Mouse (Mus musculus) gastrocnemius, adult 8-10 months (tissue): ENCODE measurements at regions not wholly inside any gene's neighbourhood (a gene's known extent, or its start where the extent isn't known, plus 50 kb on each side); places are given as distances from the start of the nearest gene placed in this dataset.
"Not testable (repeated sequence)": the region's sequence is repeated elsewhere in the genome, so short reads cannot be mapped to it uniquely, and the experiment has no call there.

ENCODE experiments used
- DNase-seq, 2 experiments: peaks; one replicate each; pipeline ENCODE4 v3.0.0; 2022; ENCODE audit warnings: low spot score in 2 of 2

DNA sequence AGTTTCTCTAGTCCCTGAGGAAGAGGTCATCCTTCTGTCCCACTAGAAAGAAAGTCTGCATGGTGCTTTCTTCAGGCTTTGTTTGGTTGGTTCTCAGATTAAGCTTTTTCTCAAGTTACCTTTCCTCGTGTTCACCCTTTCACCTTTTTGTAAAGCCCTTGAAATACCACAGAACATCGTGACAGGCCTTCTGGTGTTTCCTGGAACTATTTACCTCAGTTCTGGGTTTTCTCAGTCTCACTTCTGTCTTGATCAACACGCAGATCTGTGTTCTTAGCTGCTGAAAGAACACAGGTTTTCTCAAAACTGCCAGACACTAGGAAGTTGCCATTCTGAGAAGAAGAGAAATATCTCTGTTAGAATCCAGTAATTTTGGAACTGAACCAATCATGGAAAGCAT, 255.8 kb downstream of the Nfkbiz start:
- DNase-seq: no peak

DNA sequence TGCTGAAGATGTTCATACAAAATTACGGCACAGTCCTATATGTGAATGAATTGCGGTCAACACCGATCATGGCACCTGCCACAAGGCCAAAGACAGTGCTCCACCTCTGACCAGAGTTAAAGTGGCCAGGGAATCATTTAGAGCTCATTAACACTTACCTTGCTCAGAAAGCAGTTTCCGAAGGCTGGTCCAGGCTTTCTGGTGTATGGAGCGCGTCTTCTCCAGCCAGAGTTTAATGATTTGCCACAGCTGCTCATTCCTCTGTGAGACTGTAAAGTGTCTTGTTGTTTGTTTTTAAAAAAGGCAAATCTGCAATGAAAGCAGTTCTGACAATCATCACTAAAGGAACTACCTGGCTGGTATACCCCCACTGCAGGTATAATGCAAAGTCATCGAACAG, 256.7 kb downstream of the Nfkbiz start:
- no peak for DNase-seq

DNA sequence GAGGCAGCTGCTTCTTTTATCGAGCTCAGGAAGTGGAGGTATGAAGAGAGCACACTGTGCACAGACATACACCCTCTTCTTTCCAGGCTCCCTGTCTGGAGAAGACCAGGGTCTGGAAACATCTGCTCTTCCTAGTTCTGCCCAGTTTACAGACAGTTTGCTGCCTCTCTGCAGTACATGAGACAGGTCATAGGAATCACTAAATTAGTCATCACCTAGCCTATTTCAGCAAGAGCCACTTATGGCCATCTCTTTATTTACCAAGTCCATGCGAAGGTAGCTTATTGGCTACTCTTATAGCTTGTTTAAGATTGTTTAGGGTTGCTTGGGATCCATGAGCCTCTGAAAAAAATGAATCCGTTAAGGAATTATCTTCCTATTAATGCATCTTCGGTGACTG, 257.9 kb downstream of the Nfkbiz start:
- no peak for DNase-seq

DNA sequence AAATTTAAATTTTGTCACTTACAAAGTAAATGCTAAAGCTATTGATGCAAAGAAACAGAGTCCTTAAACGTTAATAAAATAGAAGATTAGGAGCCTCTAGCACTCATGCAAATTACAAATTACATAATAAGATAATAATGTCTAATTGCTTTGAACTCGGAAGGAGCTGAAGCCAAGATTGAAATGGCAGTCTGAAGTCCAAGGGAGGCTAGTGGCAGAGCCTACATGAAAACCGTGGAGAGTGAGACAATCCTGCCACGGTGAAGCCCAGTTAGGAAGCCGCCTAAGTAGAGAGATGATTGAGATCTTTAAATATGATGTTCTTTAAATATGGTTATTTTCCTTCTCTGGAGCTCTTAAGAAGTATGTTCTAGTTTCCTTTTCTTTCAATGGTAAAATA, 260.0 kb downstream of the Nfkbiz start:
- DNase-seq: no peak

DNA sequence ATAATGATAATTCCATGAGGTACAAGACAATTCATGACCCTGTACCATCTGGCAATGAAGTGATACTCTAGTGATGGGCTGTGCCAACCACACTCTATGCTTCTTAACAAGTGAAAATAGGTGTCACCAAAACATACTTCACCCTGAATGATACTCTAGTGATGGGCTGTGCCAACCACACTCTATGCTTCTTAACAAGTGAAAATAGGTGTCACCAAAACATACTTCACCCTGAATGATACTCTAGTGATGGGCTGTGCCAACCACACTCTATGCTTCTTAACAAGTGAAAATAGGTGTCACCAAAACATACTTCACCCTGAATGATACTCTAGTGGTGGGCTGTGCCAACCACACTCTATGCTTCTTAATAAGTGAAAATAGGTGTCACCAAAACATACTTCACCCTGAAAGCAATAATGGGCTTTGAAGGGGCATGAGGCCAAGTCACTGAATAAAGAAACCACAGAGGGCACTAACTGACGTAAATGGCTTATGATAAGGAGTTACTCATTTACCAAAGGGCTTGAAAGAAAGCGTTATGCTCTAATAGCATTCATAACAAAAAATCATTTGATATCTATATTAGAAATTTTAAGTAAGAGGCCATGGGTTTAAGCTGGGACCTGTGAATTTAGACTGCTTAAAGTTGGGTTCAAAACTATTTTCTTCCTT, 263.0 kb downstream of the Nfkbiz start:
- DNase-seq: not testable (repeated sequence)

DNA sequence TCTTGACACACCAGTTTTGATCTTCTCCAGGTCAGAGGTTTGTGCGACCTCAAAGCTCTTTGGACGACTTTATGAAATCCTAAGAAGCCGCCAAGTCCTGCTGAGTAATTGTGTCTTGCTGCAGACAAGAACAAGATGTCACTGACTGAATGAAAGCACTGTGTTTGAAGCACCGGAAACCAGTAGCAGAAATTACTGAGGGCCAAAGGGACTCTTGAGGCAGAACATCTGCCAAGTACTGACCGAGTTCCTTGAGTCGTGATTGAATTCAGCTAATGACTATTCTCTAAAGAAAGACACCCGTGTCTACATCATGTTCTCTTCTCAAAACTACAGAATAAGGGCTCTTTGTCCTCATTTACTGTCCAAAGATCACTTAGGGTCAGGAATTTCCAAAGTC, 267.6 kb downstream of the Nfkbiz start:
- no peak for DNase-seq

DNA sequence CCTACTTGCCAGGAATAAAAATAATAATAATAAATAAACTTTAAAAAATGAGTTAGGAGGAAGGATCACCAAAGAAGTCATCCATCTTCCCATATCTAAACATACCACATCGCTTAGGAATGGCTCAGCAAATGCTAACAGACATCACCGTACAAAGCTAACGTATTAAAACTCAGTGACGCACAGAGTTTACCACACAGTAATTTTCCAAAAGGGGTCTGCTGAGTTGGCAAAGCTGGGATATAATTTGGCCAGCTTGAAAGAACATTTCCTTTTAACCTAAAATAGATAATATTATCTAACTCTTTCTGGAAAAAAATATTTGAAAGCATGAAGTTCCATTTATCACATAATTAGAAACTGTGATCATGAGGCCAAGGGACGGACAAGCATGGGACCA, 268.6 kb downstream of the Nfkbiz start:
- no peak for DNase-seq

DNA sequence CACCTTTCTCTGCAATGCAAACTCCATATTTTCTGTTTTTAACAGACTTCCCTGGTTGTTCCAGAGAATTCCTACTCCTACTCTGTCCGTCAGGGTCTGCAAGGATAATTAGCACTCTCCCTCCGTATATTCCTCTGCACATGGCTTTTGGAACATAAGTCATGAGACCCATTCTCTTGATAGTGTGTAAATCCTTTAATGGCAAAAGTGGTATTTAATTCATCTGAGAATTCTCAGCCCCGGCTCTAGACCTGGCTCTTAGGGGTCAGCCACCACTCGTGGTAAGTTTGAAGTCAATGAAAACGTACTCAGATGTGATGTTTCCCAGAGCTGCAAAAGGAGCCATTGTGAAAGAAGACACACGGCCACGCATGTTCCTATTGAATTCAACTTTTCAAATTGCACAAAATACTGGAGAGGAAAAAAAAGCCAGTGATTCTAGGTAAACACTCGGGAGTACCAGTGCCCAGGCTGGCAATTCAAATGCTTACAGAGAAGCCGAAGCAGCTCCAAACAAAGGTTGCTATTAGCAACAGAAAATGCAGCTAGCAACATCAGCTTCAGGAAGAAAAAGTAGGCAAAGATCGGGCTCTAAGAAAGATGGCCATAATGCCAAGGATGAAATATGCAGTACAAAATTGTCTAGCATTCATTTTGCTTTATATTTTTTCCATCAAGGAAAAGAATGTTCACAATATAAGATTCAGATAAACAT, 258.2 kb upstream of the Zpld1 start:
- DNase-seq: no peak

DNA sequence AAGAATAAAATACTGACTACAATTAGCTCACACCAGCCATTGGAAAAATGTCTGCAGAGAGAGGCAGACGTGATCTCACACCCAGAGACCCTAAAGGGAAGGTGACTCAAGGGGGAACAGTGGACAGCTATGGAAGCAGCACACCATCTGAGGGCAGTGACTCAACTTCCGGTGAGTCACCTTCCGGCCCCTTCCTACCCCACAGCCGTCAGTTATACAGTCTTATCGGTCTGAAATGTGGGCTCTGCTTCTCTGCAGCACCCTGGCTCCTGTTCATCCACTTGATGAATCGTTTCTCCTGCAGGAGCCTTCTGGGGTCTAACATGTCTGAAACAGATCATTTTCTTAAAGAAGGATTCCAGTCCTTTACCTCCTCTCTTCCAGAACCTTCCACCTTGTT, 257.4 kb upstream of the Zpld1 start:
- no peak for DNase-seq

DNA sequence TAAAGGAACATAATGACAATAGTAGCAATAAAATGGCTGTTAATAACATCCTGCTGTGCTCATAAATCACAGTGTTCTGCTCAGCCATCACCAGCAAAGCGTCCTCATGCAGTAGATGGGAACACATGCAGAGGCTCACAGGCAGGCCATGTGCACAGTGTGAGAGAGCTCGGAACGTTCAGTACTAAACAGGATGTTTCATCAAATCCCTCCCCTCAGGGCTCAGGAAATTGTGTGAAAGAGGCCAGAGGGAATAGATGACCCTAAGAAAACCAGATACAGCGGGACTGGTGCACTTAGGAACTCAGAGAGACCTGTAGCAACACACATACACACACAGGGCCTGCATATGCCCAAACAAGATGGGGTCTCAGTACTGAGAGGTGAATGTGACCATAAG, 256.1 kb upstream of the Zpld1 start:
- DNase-seq: no peak

DNA sequence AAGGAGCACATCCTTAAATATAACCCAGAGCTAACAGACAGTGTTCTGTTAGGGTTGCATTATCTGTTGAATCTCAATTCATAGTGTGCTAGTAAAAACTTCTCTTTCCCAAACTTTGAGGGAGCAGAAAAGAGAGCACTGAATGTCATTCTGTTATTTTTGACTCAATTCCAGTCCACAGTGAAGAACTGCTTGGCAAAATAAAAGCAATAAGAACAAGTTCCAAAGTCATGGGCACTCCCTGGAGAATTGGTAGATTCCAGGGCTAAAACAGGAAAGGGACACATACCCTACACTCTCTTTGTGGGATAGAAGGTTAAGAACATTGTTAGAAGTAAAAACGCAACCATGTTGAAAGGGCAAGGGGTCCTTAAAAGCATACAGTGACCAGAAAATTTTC, 253.6 kb upstream of the Zpld1 start:
- DNase-seq: no peak

DNA sequence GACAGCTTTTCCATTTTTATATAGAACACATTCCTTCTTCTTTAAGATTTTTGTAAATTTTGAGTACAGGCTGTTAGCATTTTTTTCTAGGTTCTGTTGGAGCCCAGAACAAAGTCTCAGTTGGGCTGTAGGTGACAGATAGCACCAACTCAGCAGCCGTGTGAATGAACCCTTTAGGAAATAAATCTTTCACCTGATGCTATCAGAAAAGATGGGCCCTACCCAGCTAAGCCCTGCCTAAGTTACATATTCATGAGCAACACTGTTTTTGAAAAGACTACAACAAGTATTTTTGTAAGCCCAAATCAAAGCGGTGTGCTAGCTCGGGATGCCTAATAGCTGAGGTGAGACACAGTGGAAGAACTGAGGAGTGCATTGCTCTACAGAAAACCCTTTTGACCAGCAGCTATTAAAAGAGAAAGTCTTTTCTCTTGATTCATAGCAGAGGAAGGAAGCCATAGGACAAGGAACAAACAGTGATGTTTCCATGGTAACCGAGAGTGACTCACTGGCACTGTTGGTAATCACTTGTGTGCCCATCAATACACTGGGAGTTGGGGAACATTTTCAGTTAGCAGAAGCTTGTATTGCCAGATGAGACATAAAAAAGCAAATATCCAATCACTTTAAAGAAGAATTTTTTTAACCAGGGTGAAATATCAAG, 253.0 kb upstream of the Zpld1 start:
- no peak for DNase-seq

DNA sequence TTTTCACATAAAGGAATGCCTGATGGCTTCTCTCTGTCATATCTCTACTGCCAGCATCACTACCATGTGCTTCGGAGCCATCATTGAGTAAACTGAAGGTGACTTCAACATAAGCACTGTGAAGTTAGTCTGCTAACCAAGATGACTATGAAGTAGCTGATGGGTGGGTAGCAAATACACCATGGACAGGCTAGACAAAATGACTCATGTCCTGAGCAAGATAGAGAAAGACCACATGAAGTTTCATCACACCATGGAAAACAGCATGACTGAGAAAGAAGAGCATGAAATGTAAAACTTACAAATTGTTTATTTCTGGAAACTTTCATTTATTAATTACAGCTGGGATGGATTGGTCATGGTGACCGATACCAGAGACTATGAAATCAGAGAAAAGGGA, 249.3 kb upstream of the Zpld1 start:
- no peak for DNase-seq

DNA sequence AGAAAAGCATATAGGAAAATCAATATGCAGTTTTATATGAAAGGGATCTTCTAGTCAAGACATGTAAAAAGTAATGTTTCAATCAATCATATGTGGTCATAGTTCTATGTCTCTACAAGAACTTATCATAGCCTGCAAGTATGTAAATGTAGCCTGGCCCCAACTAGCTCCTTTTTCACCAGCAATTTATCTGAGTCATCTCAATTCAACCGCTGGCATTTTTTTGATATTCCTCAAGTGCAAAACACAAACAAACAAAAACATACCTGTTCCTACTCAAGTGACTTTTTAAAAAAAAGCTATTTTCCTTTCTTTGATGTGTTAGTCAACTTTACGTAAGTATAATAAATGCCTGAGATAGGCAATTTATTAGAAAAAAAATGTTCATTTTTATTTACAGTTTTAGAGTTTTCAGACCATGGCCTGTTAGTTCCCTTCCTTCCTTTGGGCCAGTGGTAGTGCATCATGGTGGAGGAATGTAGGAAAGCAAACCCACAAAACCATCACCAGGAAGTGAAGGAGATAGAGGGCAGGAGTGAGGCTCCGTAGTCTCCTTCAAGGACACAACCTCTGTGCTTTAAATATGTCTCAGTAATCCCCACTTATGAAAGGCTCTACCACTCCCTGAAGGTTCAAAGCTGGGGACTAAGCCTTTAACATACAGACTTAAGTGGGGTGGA, 242.7 kb upstream of the Zpld1 start:
- no peak for DNase-seq

DNA sequence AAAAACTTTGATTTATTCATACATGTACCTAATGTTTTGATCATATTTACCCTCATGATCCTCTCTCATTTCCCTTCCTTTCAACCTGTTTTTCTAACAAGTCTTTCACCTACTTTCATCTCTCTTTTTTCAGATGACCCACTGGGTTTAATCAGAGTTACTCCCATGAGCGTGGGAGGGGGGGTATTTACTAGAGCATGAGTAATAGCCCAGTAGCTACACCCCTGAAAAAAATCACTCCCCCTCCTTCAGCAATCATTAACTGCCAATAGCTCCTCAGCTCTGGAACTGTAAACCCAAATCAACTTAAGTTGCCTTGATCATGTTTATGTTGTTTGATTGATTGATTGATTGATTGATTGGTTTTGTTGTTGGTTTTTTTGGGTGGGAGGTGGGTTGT, 241.4 kb upstream of the Zpld1 start:
- DNase-seq: no peak

DNA sequence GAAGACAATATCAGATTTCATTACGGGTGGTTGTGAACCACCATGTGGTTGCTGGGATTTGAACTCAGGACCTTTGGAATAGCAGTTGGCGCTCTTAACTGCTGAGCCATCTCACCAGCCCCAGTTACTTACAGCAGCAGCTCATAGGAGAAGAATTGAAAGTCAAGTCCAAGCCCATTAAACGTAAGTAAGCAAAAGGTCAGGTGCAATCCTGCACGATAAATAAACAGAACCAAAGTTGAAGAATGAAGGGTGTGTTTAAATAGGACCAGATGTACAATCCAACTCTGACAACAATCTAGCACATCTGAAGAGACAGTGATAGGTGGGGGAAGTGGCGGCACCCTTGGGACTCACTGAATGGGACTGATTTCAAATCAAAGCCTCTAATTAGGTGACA, 239.8 kb upstream of the Zpld1 start:
- DNase-seq: no peak

DNA sequence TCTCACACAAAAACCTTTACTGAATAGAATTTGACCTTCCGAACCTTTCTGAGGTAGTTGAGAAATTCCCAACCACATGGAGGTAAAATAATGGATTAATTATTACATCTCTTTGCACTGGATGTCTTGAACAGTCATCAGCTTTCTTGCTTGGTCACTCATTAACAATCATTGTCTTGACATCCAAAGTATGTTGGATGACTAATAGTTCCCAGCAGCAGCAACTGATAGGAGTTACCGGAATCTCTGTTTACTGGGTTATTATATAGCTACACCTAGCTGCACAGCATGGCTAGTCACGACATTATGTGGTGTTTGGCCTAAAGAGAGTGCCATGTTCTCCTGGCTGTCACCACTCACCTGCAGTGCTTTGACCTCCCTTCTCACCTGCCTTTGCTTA, 234.9 kb upstream of the Zpld1 start:
- no peak for DNase-seq

DNA sequence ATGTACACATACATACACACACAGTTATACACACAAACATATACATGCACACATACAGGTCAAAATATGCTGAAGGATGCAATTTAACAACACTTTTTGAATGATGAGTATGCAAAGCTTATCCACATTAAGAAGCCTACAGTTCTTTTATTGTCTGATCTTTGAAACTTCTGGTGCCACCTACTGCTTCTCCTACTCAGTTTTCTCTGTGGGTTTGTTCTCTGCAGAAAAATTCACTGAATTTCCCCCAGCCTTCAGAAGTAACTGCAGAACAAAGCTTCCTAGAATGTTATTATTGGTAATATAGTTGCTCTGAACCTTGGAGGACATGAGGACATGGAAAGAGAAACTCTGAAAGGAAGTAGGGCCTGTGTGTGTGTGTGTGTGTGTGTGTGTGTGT, 233.1 kb upstream of the Zpld1 start:
- DNase-seq: no peak

DNA sequence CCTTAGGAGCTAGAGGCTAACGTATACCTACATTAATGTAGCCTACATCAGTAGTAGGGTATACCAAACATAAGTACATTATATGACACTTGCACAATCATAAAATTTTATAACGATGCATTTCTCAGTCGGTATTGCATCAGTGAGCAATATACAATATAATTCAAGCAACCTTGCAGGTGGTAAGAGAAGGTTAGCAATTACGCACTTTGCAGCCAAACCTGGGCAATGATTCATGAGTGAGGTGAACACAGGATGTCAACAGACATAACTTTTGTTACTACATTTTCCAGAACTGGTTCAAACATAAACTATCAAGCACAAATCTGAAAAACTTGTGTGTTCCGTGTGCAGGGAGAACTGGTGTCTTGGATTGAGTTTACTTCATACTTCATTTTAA, 229.9 kb upstream of the Zpld1 start:
- DNase-seq: no peak

DNA sequence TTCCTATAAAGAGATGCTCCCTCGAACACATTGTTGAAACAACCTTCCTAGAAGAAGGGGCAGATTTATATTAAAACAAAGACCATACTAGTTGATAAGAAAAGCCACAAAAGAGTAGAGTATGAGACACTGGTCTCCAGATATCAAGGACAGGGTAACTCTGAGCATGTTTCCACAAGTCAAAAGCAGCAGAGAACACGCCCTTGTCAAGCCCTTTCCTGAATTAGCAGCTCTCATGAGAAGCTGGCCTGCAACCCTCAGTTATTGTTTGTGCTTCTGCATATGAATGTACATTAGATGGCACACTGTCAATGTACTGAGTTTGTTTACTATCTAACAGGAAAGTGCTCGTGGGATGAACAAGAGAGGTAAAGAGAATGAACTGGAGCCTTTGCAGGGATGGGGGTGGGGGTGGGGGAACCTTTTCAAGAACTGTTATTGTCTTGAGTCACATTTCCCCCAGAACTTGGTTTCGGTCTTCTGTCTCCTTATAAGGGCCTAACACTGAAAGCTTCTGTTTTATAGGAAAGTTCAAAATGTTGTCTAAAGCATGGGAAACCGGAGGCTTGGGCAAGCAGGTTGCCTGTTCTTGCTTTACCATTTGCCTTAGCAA, 228.6 kb upstream of the Zpld1 start:
- DNase-seq: no peak

DNA sequence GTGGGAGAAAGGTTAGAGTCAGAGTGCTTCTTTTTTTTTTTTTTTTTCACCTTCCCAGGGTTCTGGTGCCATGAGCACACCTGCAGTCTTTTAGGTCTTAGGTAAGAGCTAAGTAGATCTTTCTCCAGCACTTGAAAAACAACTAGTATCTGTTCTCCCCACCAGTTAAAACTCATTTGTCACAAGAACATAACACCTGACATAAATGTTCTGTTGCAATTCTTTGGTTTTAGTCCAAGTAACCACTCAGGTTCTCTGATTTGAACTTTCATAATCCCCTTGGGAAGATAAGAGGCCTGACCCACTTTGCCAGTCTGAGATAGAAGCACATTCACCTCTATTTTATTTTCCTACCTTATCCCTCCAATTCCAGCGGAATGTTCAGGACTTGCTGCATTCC, 225.5 kb upstream of the Zpld1 start:
- DNase-seq: no peak

DNA sequence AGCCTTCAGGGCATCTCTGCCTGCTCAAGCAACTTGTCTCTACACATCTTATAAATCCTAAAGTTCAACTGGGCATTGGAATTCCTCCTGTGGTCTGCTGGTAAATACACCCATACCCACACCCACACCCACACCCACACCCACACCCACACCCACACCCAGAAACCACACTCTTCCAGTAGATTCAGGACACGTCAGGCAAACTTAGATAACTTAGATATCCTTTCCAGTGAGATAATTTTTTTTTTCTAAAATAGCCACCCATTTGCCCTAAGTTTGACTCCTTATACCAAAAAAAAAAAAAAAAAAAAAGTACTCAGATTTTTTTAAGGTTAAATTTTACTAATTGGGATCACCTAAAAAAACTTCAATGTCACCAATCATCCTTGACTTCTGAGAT, 224.5 kb upstream of the Zpld1 start:
- no peak for DNase-seq
